Mouse (Mus musculus) c-Kit-positive CD71-negative TER-119-negative erythroid progenitor cells, embryonic 14.5 days (primary cell): ENCODE data around the gene Mgat1.
"Not testable (repeated sequence)": the region's sequence is repeated elsewhere in the genome, so short reads cannot be mapped to it uniquely, and the experiment has no call there.

Source experiments
- DNase-seq: peaks from one replicate; pipeline ENCODE4 v3.0.0-alpha.2; 2013; ENCODE audit warnings: low read depth

Gene Mgat1

GRCm38 (mm10) chr11:49264081-49264480 is 20.1 kb downstream of the Mgat1 start:
- no peak for DNase-seq

- DNase-seq = no peak
Observed at GRCm38 (mm10) chr11:49264622-49265021, 20.6 kb downstream of the Mgat1 start.

- no peak for DNase-seq
Observed at GRCm38 (mm10) chr11:49265101-49265500, 21.1 kb downstream of the Mgat1 start.

GRCm38 (mm10) chr11:49266671-49267070 is 22.7 kb downstream of the Mgat1 start:
- DNase-seq = no peak

- DNase-seq = no peak
Observed at GRCm38 (mm10) chr11:49267316-49267715, 23.3 kb downstream of the Mgat1 start.

- no peak for DNase-seq
Observed at GRCm38 (mm10) chr11:49267970-49268579, 24.1 kb downstream of the Mgat1 start.

- DNase-seq = no peak
Observed at GRCm38 (mm10) chr11:49269761-49270160, 25.8 kb downstream of the Mgat1 start.

- no peak for DNase-seq
Observed at GRCm38 (mm10) chr11:49270368-49270767, 26.4 kb downstream of the Mgat1 start.

GRCm38 (mm10) chr11:49271334-49271733 is 27.3 kb downstream of the Mgat1 start:
- DNase-seq = no peak

GRCm38 (mm10) chr11:49273834-49274519 is 30.0 kb downstream of the Mgat1 start:
- no peak for DNase-seq

- no peak for DNase-seq
Observed at GRCm38 (mm10) chr11:49278222-49278621, 34.2 kb downstream of the Mgat1 start, which contains the start of gene Olfr1393. Gene Olfr1393 (plus strand): TSS chr11:49278304.

GRCm38 (mm10) chr11:49284982-49285381 is 41.0 kb downstream of the Mgat1 start, which contains the start of gene Olfr1392:
Gene Olfr1392 (plus strand): TSS chr11:49285282.
- DNase-seq = not testable (repeated sequence)

GRCm38 (mm10) chr11:49287251-49287650 is 43.3 kb downstream of the Mgat1 start:
- no peak for DNase-seq

- DNase-seq = no peak
Observed at GRCm38 (mm10) chr11:49292777-49293176, 48.8 kb downstream of the Mgat1 start.

- no peak for DNase-seq
Observed at GRCm38 (mm10) chr11:49304441-49304840, 60.5 kb downstream of the Mgat1 start, which contains the start of gene Olfr10. Gene Olfr10 (plus strand): TSS chr11:49304741.

GRCm38 (mm10) chr11:49308547-49308946 is 64.6 kb downstream of the Mgat1 start:
- not testable (repeated sequence) for DNase-seq
